Mouse (Mus musculus) cerebellum, adult 9-11 months (tissue): ENCODE results near the gene Cox11.

Source experiments
- DNase-seq: peaks from one replicate; pipeline ENCODE4 v3.0.0; 2022

Cox11 gene

DNA sequence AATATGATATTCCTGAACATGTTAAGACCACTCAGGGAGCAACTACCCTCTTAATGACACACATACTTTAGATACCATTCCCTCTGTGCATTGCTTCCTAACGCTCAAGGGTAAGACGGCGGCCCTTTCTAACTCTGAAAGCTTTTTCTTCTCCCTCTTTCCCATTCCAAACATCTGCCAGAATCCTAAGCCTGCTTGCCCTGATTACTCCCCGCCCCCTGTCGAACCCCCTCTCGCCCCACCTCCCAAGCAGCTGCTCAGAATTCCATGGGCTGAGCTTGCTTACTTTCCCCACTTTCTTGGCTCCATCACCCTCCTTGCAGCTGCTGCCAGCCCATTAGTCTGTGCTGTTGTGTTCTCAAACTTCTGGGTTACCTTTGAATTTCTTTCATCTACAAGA lies 27.2 kb downstream of the Cox11 start:
- DNase-seq = no peak

DNA sequence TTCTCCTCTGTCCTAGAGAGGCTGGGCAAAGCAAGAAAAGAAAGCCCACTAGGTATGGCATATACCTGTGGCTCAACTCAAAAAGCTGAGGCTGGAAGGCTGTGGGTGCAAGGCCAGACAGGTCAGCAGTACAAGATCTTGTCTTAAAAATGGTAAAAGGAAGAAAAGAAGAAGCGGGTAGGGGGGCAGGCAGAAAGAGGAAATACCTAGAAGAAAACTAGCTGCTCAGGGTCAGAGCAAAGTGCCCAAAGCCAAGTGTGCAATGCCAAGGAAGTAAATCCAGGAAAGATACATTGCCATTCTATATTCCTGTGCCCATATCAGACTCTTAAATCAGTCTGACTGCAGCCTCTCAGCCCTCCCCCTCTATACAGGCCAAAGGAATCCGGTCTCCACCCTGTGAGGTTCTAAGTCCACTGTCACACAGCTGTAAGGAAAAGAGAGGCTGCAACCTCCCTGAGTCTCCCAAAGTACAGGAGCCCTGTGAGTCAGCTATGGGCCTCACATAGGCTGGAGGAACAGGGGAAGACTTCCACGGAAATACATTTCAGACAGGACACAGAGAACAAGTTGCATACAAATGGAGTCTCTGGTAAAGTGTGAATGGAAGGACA lies 28.3 kb downstream of the Cox11 start:
- no peak for DNase-seq

DNA sequence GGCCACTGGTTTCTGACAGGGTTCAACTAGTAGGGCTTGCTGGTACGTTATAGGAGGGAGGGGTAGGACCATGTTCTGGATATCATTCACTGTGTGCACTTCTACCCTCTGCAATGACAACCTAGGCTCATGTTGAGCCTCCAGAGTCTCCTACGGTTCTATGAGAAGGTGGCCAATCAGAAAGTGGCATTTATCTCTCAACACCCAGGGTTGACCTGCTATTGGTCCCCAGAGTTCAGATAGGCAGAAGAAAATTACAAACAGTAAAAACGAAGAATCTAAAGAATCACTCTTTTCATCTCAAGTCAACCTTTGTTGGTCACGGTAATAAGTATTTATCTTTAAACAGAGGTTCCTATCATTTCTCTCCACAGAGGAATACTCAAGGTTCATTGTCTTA lies 28.9 kb downstream of the Cox11 start:
- DNase-seq = no peak

DNA sequence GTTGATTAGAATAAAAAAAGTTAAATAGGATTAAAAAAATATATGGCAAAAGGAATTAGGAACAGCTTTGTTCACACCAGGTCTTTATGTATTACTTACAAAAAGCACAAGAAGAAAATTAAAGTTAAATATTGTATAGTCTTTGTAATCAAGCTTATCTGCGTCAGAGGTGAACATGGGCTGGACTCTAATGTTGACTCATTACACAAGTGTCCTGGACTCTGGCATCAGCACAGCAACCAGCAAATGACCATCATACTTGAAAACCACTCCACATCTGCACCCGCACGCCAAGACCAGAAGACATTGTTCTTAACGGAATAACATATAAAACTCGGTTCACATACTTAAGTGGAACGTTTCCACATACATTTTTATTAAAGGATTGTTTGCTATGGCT lies 29.4 kb downstream of the Cox11 start:
- no peak for DNase-seq

DNA sequence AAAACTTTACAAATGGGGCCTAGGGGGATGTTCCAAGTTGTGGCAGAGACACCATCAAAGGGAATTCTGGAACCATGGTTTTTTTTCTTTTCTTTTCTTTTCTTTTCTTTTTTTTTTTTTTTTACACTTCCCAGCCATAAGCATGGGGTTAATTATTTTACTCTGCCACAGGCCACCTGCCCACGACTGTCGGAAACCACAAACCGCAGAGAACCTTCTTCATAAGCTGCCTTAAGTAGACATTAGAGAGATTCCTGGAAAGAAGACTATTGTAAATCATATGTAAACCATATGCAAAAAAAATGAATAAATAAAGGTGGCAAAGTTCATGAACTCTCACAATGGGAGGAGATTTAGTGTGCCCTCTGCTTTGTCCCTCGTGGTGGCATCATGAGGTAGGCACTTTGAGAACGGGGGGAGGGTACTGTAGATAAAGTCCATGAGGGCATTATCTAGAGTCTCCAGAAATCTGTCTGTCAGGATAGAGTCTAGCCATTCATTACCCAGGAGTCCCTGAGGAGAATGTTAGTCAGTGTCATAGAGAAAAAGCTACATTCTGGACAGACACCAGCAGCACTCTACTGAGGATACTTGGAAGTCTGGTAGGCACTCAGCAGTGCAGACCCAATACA lies 37.6 kb downstream of the Cox11 start:
- no peak for DNase-seq

DNA sequence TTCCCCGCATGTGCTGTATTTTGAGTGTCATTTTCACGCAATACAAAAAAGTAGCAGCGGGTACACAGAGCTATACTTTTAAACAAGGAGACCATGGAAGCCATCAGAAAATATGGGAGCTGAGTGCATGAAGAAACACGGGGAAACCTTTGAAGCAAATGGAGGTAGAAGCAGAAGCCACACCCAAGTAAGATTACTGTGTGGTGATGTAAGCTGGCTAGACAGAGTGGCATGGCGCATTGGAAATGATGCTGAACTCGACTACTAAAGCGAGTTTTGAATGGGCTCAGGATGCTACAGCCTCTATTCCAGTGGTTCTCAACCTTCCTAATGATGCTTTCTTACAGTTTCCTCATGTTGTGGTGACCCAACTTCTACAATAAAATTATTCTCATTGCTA lies 39.1 kb downstream of the Cox11 start:
- DNase-seq = no peak

DNA sequence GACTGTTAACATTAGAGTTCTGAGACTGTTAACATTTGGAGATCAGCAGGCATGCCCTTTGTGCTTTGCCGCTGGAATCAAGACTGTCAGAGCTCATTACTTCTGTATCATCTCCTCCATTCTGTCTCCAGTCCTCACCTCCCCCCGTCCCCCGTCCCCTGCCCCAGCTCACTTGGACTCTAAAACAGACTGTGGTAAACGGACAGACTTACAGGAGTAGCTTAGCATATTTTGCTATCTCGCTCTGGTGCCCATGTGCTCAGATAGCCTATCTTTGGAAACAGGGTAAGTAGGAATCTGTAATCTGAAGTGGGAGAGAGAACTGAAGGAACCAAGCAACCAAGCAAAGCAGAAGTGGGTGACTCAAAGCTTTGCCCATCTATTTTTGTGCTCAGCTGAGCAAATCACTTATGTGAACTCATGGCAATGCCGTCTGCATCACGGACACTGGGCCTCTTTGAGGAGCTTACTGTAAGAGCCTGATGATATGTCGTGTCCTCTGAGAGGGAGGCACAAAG lies 39.9 kb downstream of the Cox11 start:
- DNase-seq = no peak

DNA sequence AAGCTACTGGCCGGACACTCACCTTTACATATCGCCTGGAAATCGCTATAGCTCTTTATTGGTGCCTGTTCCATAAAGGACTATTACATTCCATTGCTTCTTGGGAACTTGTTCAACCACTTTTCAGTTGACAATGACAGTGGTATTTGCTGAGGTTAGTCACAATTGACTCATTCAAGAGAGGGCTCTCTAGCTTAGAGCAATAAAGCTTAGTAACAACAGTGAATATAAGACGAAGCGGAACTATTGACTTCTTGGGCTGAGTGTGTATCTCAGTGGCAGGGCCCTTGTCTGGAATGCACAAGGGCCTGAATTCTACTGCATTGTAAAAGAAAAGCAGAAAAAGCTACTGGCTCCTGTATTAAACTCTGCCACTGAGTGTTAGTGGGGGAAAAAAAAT lies 40.6 kb downstream of the Cox11 start:
- no peak for DNase-seq

DNA sequence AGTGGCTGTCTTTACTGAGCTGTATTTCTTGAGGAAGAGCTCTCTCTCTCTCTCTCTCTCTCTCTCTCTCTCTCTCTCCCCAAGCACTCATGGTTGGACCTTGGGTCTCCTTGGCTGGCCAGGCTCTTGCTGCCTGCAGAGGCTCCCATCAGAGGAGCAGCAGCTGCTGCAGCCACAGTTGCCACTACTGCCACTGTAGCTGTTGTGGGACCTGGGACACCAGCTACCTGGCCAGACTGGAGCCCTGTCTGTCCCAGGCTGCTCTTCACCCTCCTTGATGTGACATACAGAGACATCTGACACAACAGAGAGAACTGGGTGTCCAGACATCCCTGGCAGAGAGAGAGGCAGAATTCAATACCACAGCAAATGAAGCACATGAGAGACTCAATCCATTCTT lies 43.2 kb downstream of the Cox11 start:
- no peak for DNase-seq

DNA sequence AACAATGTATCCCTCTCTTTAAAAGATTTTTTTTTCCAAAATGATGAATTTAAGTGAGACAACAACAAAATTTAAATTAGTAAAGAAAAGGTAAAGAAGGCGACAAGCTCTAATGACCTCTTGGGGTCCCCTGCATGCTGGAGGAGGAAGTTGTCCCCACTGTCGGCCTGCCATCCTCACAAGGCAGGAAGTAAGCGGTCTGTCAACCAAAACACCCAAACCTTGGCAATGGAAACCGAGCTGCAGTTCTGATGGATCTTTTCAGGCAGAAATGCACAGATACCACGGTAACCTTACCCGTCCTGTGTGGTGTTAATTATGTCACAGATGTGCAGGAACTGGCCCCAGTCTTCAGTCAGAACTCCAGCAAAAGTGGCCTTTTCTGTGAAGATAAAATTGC lies 46.8 kb downstream of the Cox11 start:
- no peak for DNase-seq

DNA sequence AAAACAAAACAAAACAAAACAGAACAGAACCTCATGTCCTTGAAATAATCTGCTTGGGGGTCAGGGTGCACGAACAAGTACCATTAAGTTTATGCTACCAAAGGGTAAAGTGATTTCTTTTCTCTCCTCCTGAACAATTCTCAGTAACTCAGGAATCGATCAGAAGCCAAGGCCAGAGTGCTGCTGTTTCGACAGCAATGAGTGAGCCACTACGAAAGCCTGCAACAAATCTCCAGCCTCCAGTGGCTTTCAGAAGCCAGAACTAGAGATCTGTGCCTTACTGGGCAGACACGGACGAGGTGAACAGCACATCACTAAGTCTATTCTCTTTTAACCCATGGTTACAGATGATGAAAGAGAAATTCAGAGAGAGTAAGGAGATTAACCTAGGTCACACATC lies 47.2 kb downstream of the Cox11 start:
- DNase-seq = no peak

DNA sequence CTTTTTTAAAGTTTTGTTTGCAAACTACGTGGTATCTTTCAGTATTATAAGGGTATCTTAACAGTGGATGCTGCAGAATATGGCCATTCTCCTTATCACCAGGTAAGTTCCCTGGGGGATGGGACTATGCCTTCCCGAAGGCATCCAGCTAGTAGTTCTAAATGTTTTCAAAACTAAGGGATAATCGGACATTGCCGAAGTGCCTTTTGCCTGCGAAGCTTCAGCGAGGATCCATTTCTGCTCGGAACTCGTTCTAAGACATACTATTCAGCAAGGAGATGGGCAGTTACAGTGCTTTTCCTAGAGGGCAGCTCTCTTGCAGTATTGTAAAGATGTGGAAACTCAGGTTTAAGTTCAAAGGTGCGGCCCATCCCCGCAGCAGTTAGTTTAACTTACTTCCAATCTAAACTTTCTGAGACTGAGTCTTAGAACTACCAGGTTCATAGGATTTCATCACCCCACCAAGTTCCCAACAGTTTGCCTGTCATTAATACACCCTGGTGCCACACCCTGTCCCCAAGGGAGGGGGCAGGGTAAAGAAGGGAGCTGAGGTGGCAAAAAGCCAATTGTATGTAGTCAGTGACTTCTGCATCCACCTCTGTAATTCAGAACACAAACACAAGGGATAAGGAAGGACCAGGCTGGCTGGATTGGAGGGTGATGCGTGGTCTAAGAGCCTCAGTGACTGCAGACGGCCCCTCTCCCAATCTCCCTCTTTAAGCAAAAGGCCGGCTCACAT lies 48.5 kb downstream of the Cox11 start:
- DNase-seq = peak; percentile 8

DNA sequence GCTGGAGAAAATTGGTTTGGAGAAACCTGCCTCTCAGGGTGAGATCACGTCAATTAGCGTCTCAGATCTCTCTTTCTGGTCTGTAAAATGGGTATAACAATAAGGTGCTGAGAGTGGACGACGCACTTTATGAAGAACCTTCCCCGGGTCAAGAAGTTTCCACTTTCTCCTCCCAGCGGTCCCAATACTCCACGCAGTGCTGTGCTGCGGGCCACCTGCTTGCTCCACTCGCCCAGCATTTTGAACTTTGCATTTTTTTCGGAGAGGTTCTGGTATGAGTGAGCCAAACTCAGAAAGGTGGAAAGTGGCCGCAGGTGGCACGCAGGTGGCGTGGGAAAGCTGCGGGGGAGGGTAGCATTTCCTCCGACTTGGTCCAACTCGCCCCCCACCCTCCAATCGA lies 49.1 kb downstream of the Cox11 start:
- peak; percentile 6 for DNase-seq

DNA sequence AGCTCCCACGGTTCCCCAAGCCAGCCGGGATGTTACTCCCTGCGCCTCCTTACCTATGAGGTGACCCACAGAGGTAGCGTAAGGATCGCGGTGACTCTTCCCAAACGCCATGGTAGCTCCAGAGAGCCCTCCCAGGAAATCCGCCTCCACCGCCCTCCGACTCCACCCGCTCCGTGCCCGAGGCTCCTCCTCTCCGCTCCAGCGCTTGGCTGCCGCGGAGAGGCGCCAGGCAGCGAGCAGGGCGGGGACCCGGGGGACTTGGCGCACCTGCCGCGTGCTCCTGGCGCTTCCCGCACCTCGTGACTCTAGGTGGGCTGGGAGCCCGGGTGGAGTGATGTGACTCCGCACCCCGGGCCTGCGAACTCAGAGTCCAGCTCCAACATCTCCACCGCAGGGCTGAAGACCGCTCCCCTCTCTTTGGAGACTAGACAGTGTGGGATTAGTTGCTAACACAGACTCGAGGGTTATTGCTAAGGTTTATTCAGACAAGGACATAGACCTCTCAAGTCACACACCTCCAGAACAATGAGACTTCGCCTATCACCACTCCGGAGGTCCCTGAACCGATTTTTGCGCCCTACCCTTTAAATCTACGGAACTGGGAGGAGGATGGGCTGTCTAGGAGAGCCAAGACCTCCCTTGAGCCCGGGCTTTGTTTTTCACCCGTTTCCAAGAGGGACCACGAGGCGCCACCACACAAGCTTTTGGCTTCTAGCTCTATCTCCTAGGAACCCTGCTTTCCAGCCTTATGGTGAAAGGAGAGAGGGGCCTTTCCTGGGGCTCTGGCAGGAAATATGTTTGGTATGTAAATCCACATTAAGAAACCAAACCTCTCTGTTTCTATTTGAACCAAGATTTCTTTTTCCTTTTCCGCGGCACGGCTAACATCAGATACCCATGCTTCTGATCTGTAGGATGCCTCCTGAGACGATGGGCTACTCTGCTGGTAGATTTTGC lies 49.8 kb downstream of the Cox11 start, which contains the start of gene Tom1l1:
Gene Tom1l1 (minus strand): TSS at position 907 of the 957 bp plus-strand sequence.
- peak; percentile 80 for DNase-seq

DNA sequence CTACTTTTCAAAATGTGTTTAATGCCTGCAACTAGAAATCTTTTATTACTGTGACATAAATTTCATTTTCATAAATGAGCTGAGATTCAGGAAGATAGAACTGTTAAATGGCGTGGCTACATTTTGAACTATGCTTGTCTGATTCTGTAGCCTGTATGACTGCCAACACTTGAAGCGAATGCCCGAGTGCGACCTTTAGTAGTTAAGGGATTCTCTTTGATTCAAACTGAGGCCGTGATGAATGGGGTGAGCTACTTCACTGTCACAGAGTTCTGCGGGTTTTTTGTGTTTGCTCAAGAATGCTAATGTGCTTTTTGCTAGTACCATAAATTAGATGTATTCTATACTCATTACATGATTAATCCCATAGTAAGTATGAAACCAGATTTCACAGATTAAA lies 52.4 kb downstream of the Cox11 start:
- no peak for DNase-seq

DNA sequence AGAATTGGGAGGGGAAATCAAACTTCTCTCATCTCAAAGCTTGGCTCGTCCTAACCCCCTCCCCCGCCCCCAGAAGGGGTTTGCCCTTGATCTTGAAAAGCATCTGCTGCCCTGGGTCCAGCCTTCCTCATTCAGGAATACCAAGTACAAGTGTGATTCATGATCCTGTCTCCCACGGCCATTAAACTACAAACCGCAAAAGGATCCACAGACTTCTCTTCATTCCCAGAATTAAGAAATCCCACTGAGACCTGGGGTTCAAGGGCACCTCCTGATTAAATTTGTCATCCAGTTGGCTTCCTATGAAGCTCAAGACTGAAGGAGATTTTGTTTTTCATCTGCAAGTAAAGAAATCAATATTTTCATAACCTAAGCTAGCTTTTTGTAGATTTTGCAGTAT lies 56.2 kb downstream of the Cox11 start:
- DNase-seq = no peak
